Comparison of ENCODE assay signal across 23 mouse cellular contexts in genomic region chr16:97075137-97075902, GRCm38 (mm10).
DNase-seq lines count a peak whose midpoint lies in the region; ATAC-seq and TF ChIP-seq lines count a peak whose summit lies in the region.
"Had no signal": no experiment of that assay in that cellular context is flagged by ENCODE, and none has a peak within 500 bp of the region (broad histone marks: within the 10 kb centered on the region; RNA-seq: fewer than 3 reads in every experiment).

No protein-coding gene starts in this region.

- intact Hi-C loops in gastrocnemius, adult 2 months (cut with DNase I) = no loop called here

- no peak overlapping the region for H3K4me3 ChIP-seq in liver, postnatal 0 days (ENCODE audit: low read depth, low read length)
- no peak overlapping the region for H3K4me3 ChIP-seq in liver, embryonic 11.5 days (ENCODE audit: low read depth, low read length)
- no peak overlapping the region for H3K4me3 ChIP-seq in CH12.LX (replicated peaks in 1 of 3; ENCODE audit: low read depth in 2 of 3, low read length in 2 of 3, poor library complexity in 1 of 3)
- no peak overlapping the region for H3K4me3 ChIP-seq in gastrocnemius, adult 2 months
- H3K4me3 ChIP-seq: forebrain, embryonic 12.5 days; hindbrain, embryonic 10.5 days; kidney, embryonic 15.5 days; megakaryocyte, embryonic 14.5 days; midbrain, embryonic 15.5 days; neural tube, embryonic 15.5 days had no signal

- no peak for TF ChIP-seq POLR2A in CH12.LX (IDR thresholded peaks at IDR 0.05; ENCODE audit: low read depth, low read length)

- ATAC-seq in frontal cortex, adult (ENCODE audit: low TSS enrichment) = peak; percentile 64; the same call in 1 of the 2 replicates
- peak; percentile 51; the same call in 1 of the 2 replicates for ATAC-seq in liver, postnatal 0 days
- ATAC-seq in liver, embryonic 11.5 days (replicated peaks; ENCODE audit: low FRiP score) = no peak
- ATAC-seq in megakaryocyte progenitor cell, adult 5-6 weeks (replicated peaks; ENCODE audit: poor library complexity) = 0 out of 2 replicates have a peak, but pooled peaks have one; percentile 14
- ATAC-seq: intestine, postnatal 0 days; midbrain, embryonic 15.5 days had no signal

- no peaks in the 10 kb centered on the region for H3K27me3 ChIP-seq in liver, postnatal 0 days (ENCODE audit: insufficient read depth, low read length)
- H3K27me3 ChIP-seq in liver, embryonic 11.5 days (replicated peaks; ENCODE audit: control insufficient read depth, insufficient read depth, low read length) = no peaks in the 10 kb centered on the region
- no peaks in the 10 kb centered on the region for H3K27me3 ChIP-seq in CH12.LX (replicated peaks)
- H3K27me3 ChIP-seq: forebrain, embryonic 12.5 days; kidney, embryonic 15.5 days; megakaryocyte, embryonic 14.5 days; midbrain, embryonic 15.5 days; neural tube, embryonic 15.5 days had no signal

- no peaks in the 10 kb centered on the region; the same call in 1 of the 2 replicates for H3K4me1 ChIP-seq in liver, postnatal 0 days (ENCODE audit: insufficient read depth)
- H3K4me1 ChIP-seq in liver, embryonic 11.5 days (replicated peaks; ENCODE audit: control insufficient read depth, insufficient read depth, low read length) = no peaks in the 10 kb centered on the region
- H3K4me1 ChIP-seq in CH12.LX (ENCODE audit: control insufficient read depth in 1 of 2, insufficient read depth in 2 of 2) = peaks cover 5 to 49% of the 10 kb centered on the region in 2 experiments; a peak in 3 of 4 replicates
- H3K4me1 ChIP-seq: forebrain, embryonic 12.5 days; hindbrain, embryonic 10.5 days; kidney, embryonic 15.5 days; megakaryocyte, embryonic 14.5 days had no signal

- 58% methylated on average over 6 of the region's 6 CpGs for WGBS in liver, postnatal 0 days (ENCODE audit: insufficient replicate concordance)
- 66% methylated on average over 6 of the region's 6 CpGs for WGBS in liver, embryonic 11.5 days

- DNase-seq in frontal cortex, postnatal 10 days (ENCODE audit: low spot score in 2 of 2) = no peak
- DNase-seq in liver, postnatal 0 days = no peak
- DNase-seq in liver, embryonic 11.5 days (ENCODE audit: low spot score) = no peak
- peak; percentile 34 for DNase-seq in CH12.LX (ENCODE audit: extremely low read depth)
- DNase-seq in gastrocnemius, adult 2 months = no peak
- DNase-seq: adrenal gland, postnatal 25 days; cerebellum, adult 11 months; cerebellum, adult 9-11 months; gastrocnemius, postnatal 10 days; right cerebral cortex, adult 18-20 months; right cerebral cortex, postnatal 4 days; thymus, postnatal 36 days had no signal

- no peak overlapping the region for H3K9ac ChIP-seq in liver, postnatal 0 days (replicated peaks)
- H3K9ac ChIP-seq in liver, embryonic 11.5 days (ENCODE audit: low read depth, low read length) = no peak overlapping the region
- H3K9ac ChIP-seq in CH12.LX (ENCODE audit: insufficient read depth, low read depth) = no peak overlapping the region
- H3K9ac ChIP-seq: forebrain, embryonic 12.5 days; kidney, embryonic 15.5 days; lung, embryonic 14.5 days; midbrain, embryonic 15.5 days; neural tube, embryonic 15.5 days had no signal

- in situ Hi-C loops in CH12.LX (cut with MboI; ENCODE audit: low pct_ligation_motif_present, low pct_unique_long_range_greater_than_20kb, low sequenced_read_pairs) = no loop called here

- TF ChIP-seq EP300 in liver, postnatal 0 days (IDR thresholded peaks at IDR 0.05; ENCODE audit: low read depth) = no peak
- no peak for TF ChIP-seq EP300 in CH12.LX (IDR thresholded peaks at IDR 0.05; ENCODE audit: low read length)

- no peak overlapping the region for H3K4me2 ChIP-seq in liver, postnatal 0 days (ENCODE audit: low read depth, low read length)
- H3K4me2 ChIP-seq in liver, embryonic 11.5 days = no peak overlapping the region
- H3K4me2 ChIP-seq in CH12.LX (ENCODE audit: insufficient read depth, low read depth, poor library complexity, severe bottlenecking) = peak overlapping the region; percentile 9; the same call in 1 of the 2 replicates
- H3K4me2 ChIP-seq: forebrain, embryonic 12.5 days; heart, embryonic 11.5 days; kidney, embryonic 15.5 days; lung, embryonic 14.5 days; midbrain, embryonic 15.5 days; neural tube, embryonic 15.5 days had no signal

- TF ChIP-seq CTCF in liver, postnatal 0 days (IDR thresholded peaks at IDR 0.05; ENCODE audit: low read depth) = no peak
- TF ChIP-seq CTCF in CH12.LX (conservative IDR thresholded peaks at IDR 0.05 in 1 of 2, IDR thresholded peaks at IDR 0.05 in 1 of 2; ENCODE audit: low read depth in 2 of 2, low read length in 2 of 2) = no peak
- TF ChIP-seq CTCF in gastrocnemius, adult 2 months (IDR thresholded peaks at IDR 0.05) = no peak

- H3K79me2 ChIP-seq in CH12.LX (replicated peaks; ENCODE audit: control insufficient read depth, extremely low read depth, insufficient read depth, poor library complexity, severe bottlenecking) = no peaks in the 10 kb centered on the region

- dilution Hi-C loops in CH12.LX (cut with MboI; ENCODE audit: extremely low pct_ligation_motif_present, extremely low pct_unique_long_range_greater_than_20kb, low sequenced_read_pairs) = no loop called here

- TF ChIP-seq RAD21 in CH12.LX (IDR thresholded peaks at IDR 0.05; ENCODE audit: low read depth, low read length) = no peak

- no peaks in the 10 kb centered on the region for H3K36me3 ChIP-seq in liver, postnatal 0 days (replicated peaks; ENCODE audit: insufficient read depth, low read length)
- H3K36me3 ChIP-seq in liver, embryonic 11.5 days (ENCODE audit: control insufficient read depth, insufficient read depth, low read length) = no peaks in the 10 kb centered on the region
- H3K36me3 ChIP-seq in CH12.LX (replicated peaks in 1 of 2; ENCODE audit: control insufficient read depth in 1 of 2, insufficient read depth in 1 of 2, low read length in 1 of 2) = no peaks in the 10 kb centered on the region
- H3K36me3 ChIP-seq: forebrain, embryonic 12.5 days; hindbrain, embryonic 10.5 days; kidney, embryonic 15.5 days; midbrain, embryonic 15.5 days; neural tube, embryonic 15.5 days had no signal

- no peaks in the 10 kb centered on the region for H3K9me3 ChIP-seq in liver, postnatal 0 days (ENCODE audit: low read length)
- no peaks in the 10 kb centered on the region for H3K9me3 ChIP-seq in liver, embryonic 11.5 days (ENCODE audit: control insufficient read depth, low read length)
- no peaks in the 10 kb centered on the region for H3K9me3 ChIP-seq in CH12.LX (replicated peaks; ENCODE audit: low read length)
- H3K9me3 ChIP-seq: forebrain, embryonic 12.5 days; hindbrain, embryonic 10.5 days; kidney, embryonic 15.5 days; megakaryocyte, embryonic 14.5 days; midbrain, embryonic 15.5 days; neural tube, embryonic 15.5 days had no signal

- no peak overlapping the region for H3K27ac ChIP-seq in liver, postnatal 0 days (ENCODE audit: low read depth)
- H3K27ac ChIP-seq in liver, embryonic 11.5 days (ENCODE audit: low read depth, low read length) = no peak overlapping the region
- no peak overlapping the region for H3K27ac ChIP-seq in CH12.LX (ENCODE audit: insufficient read depth, low read depth)
- H3K27ac ChIP-seq in gastrocnemius, adult 2 months = no peak overlapping the region
- H3K27ac ChIP-seq: forebrain, embryonic 12.5 days; hindbrain, embryonic 10.5 days; kidney, embryonic 15.5 days; midbrain, embryonic 15.5 days; neural tube, embryonic 15.5 days had no signal

TF ChIP-seq in CH12.LX, 34 proteins besides CTCF, POLR2A, EP300 and RAD21:
- peak; percentile 27 for TF ChIP-seq USF1 (IDR thresholded peaks at IDR 0.05; ENCODE audit: low read depth, low read length)
- TF ChIP-seq ETS1 (conservative IDR thresholded peaks at IDR 0.05; ENCODE audit: low read depth, low read length) = no peak
TF ChIP-seq in CH12.LX: peak in this region for 1.
